Mouse (Mus musculus) hindbrain, embryonic 11.5 days (tissue): ENCODE measurements around the gene Nmb. TPM values are rescaled to one million over a fixed set of nuclear protein-coding genes. Genes with fewer than 3 reads are reported as not detected.
"Not testable (repeated sequence)": the region's sequence is repeated elsewhere in the genome, so short reads cannot be mapped to it uniquely, and the experiment has no call there.

Experiments used
- ATAC-seq: fragments of 200-750 bp; cut with Nextera tagmentation; 2 replicates; pipeline ENCODE4 v1.8.0; 2017; ENCODE audit warnings: mild to moderate bottlenecking, moderate TSS enrichment, moderate library complexity; ENCODE audit not compliant: low FRiP score
- DNase-seq: peaks from one replicate; pipeline ENCODE4 v3.0.0-alpha.2; 2015; ENCODE audit warnings: low spot score
- H3K27ac ChIP-seq: fragments of 300-500 bp; sonication (generic); 2 replicates; pipeline ENCODE4 v1.5.1; 2014; ENCODE audit warnings: mild to moderate bottlenecking, low read depth, low read length
- H3K27me3 ChIP-seq: fragments of 300-500 bp; sonication (generic); 2 replicates; pipeline ENCODE4 v1.6.1; 2014; ENCODE audit warnings: mild to moderate bottlenecking, low read length, moderate library complexity, mixed read lengths; ENCODE audit not compliant: control insufficient read depth, insufficient read depth
- H3K36me3 ChIP-seq: fragments of 300-500 bp; sonication (generic); 2 replicates; pipeline ENCODE4 v1.6.1; 2014; ENCODE audit warnings: mild to moderate bottlenecking, low read length, moderate library complexity, mixed read lengths; ENCODE audit not compliant: control insufficient read depth, insufficient read depth
- H3K4me1 ChIP-seq: fragments of 300-500 bp; sonication (generic); replicated peaks from 2 replicates; pipeline ENCODE4 v1.6.1; 2014; ENCODE audit warnings: low read length, mixed read lengths; ENCODE audit not compliant: control insufficient read depth, insufficient read depth
- H3K4me2 ChIP-seq: fragments of 300-500 bp; sonication (generic); replicated peaks from 2 replicates; pipeline ENCODE4 v1.6.1; 2014; ENCODE audit warnings: mild to moderate bottlenecking, low read depth, low read length
- H3K4me3 ChIP-seq: fragments of 300-500 bp; sonication (generic); 2 replicates; pipeline ENCODE4 v1.5.1; 2014; ENCODE audit warnings: low read depth, low read length
- H3K9ac ChIP-seq: fragments of 300-500 bp; sonication (generic); 2 replicates; pipeline ENCODE4 v1.6.1; 2014; ENCODE audit warnings: low read depth, low read length
- H3K9me3 ChIP-seq: fragments of 300-500 bp; sonication (generic); 2 replicates; pipeline ENCODE4 v1.6.1; 2016; ENCODE audit warnings: low read length; ENCODE audit not compliant: control insufficient read depth
- WGBS: fragments of 180-500 bp; shearing (Covaris S2); extraction: QIAGEN DNeasy Blood & Tissue Kit; methylation state at CpG from one replicate; pipeline ENCODE4 v1.1.7; 2014; 5-methylcytosine and 5-hydroxymethylcytosine counted together
- polyA plus RNA-seq: library from polyadenylated mRNA; unstranded; fragments of >200 nt; fragmentation: Nextera tagmentation; extraction: Ambion mirVana; gene quantifications from 2 replicates; pipeline ENCODE4 v1.2.1, GENCODE M21; 2014

Gene Nmb
- polyA plus RNA-seq, result 6.7 and 7.0 TPM in 2 replicates

- peak within 1 kb of the TSS; percentile 31 for H3K4me3 ChIP-seq
- 3% methylated on average over 19 of the region's 19 CpGs for WGBS
- H3K4me2 ChIP-seq, result peak within 1 kb of the TSS; percentile 81
- no peaks in the 10 kb centered on the region for H3K27me3 ChIP-seq
- no peaks in the 10 kb centered on the region for H3K9me3 ChIP-seq
- peak within 1 kb of the TSS; percentile 67 for H3K9ac ChIP-seq
- ATAC-seq, result peak; percentile 55
- no peak within 1 kb of the TSS for H3K27ac ChIP-seq
- DNase-seq, result peak; percentile 86
- H3K36me3 ChIP-seq, result no peaks in the 10 kb centered on the region
- H3K4me1 ChIP-seq, result peaks cover 3% of the 10 kb centered on the region; the same call in 1 of the 2 replicates
Observed at GRCm38 (mm10) chr7:80904921-80905515, at the start of gene Nmb. TSS of gene Nmb (minus strand) at chr7:80905076.

GRCm38 (mm10) chr7:80954251-80954650 is 49.4 kb upstream of the Nmb start:
- ATAC-seq (no peak), DNase-seq (no peak)
- Histone ChIP-seq H3K4me3 (no peak overlapping the region), H3K27ac (no peak overlapping the region), H3K36me3 (no peaks in the 10 kb centered on the region), H3K9me3 (no peaks in the 10 kb centered on the region), H3K9ac (no peak overlapping the region), H3K4me1 (no peaks in the 10 kb centered on the region), H3K4me2 (no peak overlapping the region), H3K27me3 (no peaks in the 10 kb centered on the region)
- WGBS, result 76% methylated on average over 2 of the region's 2 CpGs

DNA sequence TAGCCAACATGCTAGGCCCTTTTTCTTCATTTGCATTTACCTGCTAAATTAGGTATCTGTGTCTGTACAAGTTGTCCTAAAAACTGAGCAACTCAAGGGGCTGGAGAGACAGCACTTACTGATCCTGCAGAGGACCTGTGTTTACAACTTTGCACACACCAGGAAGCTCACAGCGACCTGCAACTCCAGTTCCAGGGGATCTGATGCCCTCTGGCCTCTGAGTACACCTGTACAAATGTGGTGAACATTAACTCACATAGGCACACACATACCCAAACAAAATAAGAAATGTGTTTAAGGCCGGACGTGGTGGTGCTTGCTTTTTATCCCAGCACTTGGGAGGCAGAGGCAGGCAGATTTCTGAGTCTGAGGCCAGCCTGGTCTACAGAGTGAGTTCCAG is 47.3 kb upstream of the Nmb start:
- Histone ChIP-seq H3K36me3 (no peaks in the 10 kb centered on the region), H3K4me1 (no peaks in the 10 kb centered on the region), H3K9me3 (no peaks in the 10 kb centered on the region), H3K9ac (no peak overlapping the region), H3K4me2 (no peak overlapping the region), H3K4me3 (no peak overlapping the region), H3K27ac (no peak overlapping the region), H3K27me3 (no peaks in the 10 kb centered on the region)
- 70% methylated on average over 3 of the region's 3 CpGs for WGBS
- no peak for DNase-seq
- ATAC-seq, result no peak

GRCm38 (mm10) chr7:80951461-80951860 is 46.6 kb upstream of the Nmb start:
- Histone ChIP-seq H3K27ac (no peak overlapping the region), H3K36me3 (no peaks in the 10 kb centered on the region), H3K9me3 (no peaks in the 10 kb centered on the region), H3K4me1 (no peaks in the 10 kb centered on the region; the same call in 1 of the 2 replicates), H3K4me3 (no peak overlapping the region), H3K9ac (no peak overlapping the region), H3K27me3 (no peaks in the 10 kb centered on the region), H3K4me2 (no peak overlapping the region)
- DNase-seq, result no peak
- ATAC-seq, result no peak
- WGBS, result 88% methylated on average over 4 of the region's 4 CpGs

- H3K36me3 ChIP-seq, result no peaks in the 10 kb centered on the region
- H3K27me3 ChIP-seq, result no peaks in the 10 kb centered on the region
- no peaks in the 10 kb centered on the region; the same call in 1 of the 2 replicates for H3K4me1 ChIP-seq
- ATAC-seq (peak; percentile 100), DNase-seq (peak; percentile 95)
- H3K9ac ChIP-seq, result peak within 1 kb of the TSS; percentile 81
- H3K27ac ChIP-seq, result peak within 1 kb of the TSS; percentile 93
- H3K9me3 ChIP-seq, result no peaks in the 10 kb centered on the region
- H3K4me3 ChIP-seq, result peak within 1 kb of the TSS; percentile 92
- 2% methylated on average over 39 of the region's 44 CpGs for WGBS
- H3K4me2 ChIP-seq, result peak within 1 kb of the TSS; percentile 72
Observed at GRCm38 (mm10) chr7:80947445-80948350, 42.8 kb upstream of the Nmb start, which contains the start of gene Sec11a. TSS of gene Sec11a (minus strand) at chr7:80947780.

DNA sequence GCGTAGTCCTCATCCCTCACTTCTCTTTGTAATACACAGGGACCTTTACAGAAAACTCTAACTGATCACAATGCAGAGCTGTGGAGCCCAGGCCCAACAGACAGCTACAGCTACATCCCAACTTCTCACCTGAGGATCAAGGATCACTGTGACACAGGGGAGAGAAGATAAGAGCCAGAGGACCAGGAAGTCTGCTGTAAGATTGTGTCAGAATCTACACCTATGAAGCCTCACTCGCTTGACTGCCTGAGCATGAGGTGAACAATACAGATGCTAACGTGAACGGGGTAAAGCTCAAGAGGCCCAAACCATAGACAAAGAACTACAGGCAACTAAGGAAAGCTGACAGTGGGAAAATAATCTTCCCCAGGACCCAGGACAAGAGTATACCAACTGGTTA is 34.9 kb upstream of the Nmb start:
- Histone ChIP-seq H3K9ac (no peak overlapping the region), H3K27me3 (no peaks in the 10 kb centered on the region), H3K27ac (no peak overlapping the region), H3K4me1 (no peaks in the 10 kb centered on the region), H3K4me2 (no peak overlapping the region), H3K36me3 (no peaks in the 10 kb centered on the region), H3K4me3 (no peak overlapping the region), H3K9me3 (no peaks in the 10 kb centered on the region)
- DNase-seq, result no peak
- WGBS, result 92% methylated on average over 4 of the region's 4 CpGs
- ATAC-seq, result no peak

DNA sequence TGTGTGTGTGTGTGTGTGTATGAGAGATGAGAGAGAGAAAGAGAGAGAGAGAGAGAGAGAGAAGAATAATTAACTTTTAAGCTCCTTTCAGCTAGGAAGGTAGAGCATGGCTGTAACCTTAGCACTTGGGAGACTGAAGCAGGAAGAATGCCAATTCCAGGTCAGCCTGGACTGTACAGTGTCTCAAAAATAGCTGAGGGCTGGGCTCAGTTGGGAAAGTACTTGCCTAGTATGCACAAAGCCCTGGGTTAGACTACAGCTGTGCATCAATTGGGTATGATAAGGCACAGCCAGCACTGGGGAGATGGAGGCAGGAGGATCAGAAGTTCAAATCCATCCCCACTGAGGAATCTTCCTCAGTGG is 32.4 kb upstream of the Nmb start:
- not testable (repeated sequence) for DNase-seq, H3K4me1 ChIP-seq, H3K36me3 ChIP-seq, H3K9me3 ChIP-seq, H3K9ac ChIP-seq, H3K4me2 ChIP-seq, ATAC-seq, H3K4me3 ChIP-seq, H3K27me3 ChIP-seq, H3K27ac ChIP-seq

DNA sequence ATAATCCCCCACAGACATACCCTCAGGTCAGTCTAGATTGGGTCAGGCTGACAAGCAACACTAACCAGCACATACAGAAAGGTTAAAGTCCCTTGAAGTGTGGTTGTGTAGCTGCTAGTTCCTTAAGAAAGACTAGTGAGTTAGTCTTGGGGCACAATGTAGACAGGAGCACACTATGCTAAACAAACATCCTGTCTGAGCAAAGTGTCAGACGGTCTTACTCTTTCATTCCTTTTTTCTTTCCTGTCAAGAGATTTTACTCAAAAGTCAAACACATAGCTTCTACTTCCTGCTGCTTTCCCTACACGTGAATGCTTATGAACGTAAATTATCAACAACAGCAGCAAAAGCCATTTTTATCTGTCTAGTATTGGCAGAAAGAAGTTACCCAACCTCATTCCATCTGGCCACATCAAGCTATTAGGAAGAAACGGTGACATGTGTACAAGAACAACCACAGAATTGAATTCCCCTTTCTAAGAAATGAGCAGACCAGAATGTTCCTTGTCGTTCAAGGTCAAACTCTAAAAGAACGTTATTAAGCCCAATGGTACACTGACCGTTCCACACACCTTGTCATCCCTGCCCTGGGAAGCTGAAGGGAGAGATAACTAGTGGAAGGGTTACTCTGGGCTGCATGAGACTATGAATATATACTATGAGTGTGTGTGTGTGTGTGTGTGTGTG is 31.9 kb upstream of the Nmb start:
- not testable (repeated sequence) for H3K9me3 ChIP-seq, DNase-seq, ATAC-seq, H3K4me1 ChIP-seq, H3K4me2 ChIP-seq, H3K4me3 ChIP-seq, H3K27ac ChIP-seq, H3K36me3 ChIP-seq, H3K27me3 ChIP-seq, H3K9ac ChIP-seq
- 87% methylated on average over 7 of the region's 7 CpGs for WGBS
